Mouse (Mus musculus): Measurements from ENCODE around the gene Ndufa12.

Ndufa12 gene

DNA sequence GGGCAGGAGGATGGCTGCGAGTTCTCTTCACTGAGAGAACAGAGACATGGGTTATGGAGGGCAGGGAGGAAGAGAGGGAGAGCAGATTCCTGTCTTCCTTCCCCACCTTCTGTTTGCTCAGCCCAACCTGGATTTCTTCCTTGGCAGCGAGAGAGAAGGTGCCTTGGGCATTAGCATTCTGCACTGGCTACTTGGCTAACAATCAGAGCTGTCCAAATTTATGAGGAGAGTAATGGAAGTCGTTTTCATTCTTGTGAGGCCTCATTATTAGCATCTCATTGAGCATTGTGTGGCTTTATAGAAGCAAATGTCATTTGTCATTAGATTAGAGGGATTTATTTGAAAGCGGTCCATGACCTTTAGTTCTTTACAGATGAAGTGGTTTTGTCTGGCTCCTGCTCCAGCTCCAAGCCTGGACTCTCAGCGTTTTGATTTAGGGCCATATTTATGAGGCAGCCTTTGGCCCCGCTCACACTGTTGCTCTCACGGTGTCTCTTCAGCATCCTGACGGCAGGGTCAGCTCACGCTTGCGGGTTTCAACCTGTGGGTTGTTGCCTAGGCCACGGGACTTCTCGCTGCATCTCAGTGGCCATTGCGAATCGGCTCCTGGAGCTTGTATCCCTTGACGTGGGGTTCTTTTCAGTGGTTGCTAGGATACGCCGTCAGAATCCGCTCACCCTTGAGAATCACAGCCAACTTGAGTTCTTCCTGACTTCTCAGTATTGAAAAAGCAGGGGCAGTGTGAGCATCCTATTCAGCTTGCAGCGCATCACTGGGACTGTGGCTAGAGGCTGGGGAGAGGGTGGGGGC lies 31.9 kb downstream of the Ndufa12 start:
- no peak for DNase-seq (ENCODE audit: extremely low read depth, low read depth, low spot score)

DNA sequence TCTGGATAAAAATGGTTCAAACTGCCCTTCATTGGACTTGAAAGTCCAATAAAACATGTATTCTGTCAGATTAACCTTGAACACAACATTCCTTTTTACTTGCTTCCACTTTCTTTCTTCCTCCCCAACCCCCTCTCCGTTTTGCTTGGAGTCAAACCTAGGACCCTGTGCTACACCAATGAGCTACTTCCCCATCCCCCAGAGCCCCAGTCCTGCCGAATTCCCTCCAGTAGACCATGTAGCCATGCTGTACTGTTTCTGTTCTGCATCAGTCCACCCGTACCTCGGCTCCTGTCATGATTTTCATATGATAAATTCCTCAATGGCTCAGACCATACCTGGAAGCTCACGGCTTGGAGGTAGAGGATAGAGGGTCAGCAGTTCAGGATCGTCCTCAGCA lies 32.5 kb downstream of the Ndufa12 start:
- DNase-seq (ENCODE audit: extremely low read depth, low read depth, low spot score): no peak

DNA sequence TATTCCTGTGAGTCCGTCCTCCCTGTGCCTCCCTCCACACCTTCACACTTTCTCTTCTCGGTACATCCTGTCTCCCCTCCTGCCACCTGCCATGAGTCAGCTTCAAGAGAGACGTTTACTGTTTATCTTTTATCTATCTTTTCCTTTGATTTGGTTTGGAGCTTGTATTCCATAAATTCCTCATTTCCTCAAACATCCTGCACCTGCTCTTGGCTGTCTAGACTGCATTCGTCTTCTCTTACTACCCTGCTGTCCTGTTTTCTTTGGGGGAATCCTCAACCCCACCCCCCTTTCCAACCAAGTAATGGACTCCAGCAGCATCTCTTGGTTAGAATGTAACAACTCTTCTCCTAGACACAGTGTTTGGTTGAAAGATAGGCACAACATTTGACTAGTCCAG lies 36.7 kb downstream of the Ndufa12 start:
- DNase-seq (ENCODE audit: extremely low read depth, low read depth, low spot score): no peak

DNA sequence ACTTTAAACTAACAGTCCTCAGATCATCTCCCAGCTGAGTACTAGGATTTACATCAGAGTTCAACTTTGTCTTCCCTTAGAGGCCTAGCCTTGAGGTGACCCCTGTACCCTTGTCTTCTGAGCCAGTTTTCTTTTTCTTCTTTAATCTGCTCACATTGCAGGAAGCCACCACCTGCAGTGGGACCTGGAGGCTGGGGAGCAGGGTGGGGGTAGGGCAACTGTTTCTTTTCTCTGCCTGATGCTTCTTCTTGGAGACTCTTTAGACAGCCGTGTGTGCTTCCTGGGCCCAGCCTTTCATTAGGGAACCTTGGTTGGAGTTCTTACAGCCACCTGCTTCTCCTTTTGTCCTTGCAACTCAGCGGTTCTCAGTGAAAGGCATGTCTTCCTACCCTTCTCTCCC lies 42.8 kb downstream of the Ndufa12 start:
- DNase-seq (ENCODE audit: extremely low read depth, low read depth, low spot score): no peak

DNA sequence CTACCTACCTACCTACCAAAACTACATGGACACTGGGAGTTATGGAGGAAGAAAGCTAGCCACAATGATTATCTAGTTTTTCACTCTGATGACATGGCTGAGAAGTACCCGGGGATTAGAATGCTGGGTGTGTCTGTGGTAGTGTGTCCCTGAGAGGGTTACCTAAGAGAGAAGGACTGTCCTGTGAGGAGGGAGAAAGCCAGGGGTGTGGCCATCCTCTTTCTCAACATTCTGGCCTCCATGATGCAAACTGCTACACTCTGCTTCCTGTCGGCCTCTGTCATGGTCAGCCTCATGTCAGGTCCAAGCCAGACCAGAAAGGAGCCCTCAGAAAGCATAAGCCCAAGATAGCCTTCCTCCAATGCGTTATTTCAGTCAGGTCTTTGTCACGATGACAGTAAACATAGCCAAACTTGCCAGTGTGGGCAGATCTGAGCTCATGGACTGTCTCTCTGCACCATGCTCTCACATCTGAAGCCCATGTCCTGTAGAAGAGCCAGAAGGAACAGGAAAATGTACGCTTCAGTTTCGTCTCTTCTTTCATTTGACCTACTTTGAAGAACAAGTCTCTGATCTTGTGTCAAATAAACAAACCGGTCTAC lies 49.3 kb downstream of the Ndufa12 start:
- DNase-seq (ENCODE audit: extremely low read depth, low read depth, low spot score): no peak

DNA sequence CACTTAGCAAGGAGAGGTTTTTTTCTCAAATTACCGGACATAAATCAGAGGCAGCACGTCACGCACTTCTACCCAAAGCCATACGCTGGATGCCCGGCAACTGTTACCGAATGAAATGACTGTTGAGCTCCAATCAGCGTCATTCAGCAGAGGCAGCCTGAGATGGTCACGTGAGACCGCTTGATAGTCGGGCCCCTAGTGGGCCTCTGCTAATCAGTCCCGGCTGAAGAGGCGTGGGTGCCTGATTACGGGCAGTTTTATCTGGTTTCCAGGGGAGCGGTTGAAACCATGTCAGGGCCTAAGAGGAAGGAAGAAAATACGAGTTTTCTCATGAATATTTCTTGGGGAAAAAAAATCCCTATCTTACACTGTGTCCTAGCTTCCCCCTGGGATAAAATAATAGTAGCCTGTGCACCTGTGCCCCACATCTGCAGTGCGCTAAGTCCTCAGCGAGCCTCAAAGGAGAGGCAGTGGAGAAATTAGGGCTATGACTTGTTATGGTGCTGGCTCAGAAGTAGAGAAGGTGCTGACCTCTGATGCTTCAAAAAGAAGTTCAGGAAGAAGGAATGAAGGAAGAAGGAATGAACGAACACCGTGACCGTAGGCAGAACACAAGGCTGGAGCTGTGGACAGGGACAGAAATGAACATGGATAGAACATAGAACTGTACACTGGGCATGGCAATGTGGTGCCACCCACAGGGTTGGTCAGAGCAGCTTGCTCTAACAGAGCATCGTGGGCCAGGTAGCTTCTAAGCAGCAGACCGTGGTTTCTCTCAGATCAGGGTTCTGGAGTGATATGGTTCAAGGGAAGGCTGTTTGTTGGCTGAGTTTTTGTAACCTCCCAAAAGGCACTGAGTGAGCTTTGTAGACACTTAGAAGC lies 51.3 kb downstream of the Ndufa12 start:
- DNase-seq (ENCODE audit: extremely low read depth, low read depth, low spot score): no peak

DNA sequence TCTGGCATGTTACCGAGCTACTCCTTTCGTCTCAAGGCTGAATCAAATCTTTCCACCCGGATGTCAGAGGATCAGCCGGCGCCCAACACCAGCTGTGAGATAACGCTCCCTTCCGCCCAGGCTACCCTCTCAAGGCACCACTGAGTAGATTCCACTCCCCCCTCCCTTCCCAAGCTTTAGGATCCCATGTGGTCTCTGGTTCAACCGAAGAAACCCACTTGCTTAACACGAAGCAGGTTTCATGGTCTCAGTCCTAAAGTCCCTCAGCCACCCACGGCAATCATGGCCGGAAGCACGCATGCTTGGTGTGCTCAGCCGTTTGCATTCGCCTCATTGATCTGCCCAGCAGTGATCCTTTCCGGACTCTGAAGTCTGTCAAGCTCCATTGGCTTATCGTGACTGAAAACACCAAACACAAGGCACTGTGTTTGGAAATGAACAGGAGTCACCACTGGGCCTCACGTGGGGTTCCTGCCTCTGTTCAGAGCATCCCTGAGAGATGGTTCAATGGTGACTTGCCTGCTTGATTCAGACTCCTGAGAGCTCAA lies 54.8 kb downstream of the Ndufa12 start:
- no peak for DNase-seq (ENCODE audit: extremely low read depth, low read depth, low spot score)

DNA sequence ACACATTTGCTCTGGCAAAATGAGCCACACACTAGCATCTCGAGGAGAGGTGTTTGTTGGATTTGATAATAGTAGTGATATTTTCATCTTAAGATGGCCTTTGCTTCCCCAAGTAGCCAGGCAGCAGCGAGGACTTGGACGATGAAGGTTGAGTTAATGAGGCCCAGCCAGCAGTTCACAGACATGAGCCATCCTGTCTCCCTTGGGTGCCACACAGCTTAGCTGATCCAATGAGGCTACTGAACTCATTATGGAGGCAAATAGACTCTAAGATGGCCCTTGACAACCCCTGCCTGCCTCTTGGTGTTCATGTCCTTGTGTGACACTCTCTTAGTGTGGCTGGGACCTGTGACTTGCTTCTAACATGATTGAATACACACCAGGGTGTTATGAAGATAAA lies 56.2 kb downstream of the Ndufa12 start:
- no peak for DNase-seq (ENCODE audit: extremely low read depth, low read depth, low spot score)

DNA sequence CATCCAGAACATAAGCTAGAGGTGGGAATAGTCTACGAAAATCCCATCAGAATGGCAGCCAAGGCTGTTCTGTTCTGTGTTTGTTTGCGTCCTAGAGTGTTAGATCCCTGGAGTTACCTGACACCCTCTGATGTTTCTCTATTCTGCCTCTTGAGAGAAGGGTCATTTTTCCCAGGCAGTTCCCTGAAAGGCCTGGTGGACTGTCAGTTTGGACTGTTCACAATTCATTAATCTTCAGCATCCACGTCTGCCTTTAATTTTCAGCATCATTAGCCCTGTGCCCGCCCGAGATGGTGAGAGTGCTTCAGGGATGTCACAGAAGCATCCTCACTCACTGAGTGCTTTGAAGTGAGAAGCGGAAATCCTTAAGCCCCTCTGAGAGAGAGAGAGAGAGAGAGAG lies 57.2 kb downstream of the Ndufa12 start:
- DNase-seq (ENCODE audit: extremely low read depth, low read depth, low spot score): no peak

DNA sequence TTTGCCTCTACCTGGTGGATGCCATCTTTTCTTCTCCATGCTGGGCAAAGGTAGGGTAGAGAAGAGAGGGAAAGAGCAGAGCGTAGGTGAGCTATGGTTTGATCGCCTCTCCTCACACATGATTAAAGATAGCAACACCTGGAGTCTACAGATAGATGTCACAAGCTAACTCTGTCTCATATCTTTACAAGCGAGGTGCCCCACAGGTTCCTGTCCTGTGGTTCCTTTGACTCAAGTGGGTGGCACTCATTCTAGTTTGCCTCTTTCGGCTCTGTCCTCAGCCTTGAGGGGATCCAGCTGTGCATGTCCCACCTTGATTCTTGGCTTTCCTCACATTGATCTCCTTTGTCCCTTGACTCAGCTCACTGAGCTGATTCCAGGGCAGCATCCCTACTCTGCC lies 58.0 kb downstream of the Ndufa12 start:
- DNase-seq (ENCODE audit: extremely low read depth, low read depth, low spot score): no peak

DNA sequence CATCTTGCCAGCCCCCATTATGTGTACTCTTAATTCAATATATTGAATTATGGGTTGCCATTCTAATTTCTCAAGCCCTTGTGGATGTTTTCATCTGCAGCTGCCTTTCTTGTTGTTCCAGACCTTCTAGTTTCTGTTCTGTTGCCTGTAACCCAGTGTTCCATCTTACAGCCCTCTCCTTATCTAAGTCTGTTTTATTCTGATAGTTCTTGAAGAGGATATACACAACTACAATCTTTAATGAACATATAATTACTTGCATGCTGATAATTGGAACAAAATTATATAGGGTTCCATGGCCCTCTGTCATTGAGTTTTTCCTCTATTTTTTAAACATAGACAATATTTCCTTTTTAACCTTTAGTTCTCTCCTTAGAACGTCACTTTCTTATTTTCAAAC lies 62.0 kb downstream of the Ndufa12 start:
- no peak for DNase-seq (ENCODE audit: extremely low read depth, low read depth, low spot score)

DNA sequence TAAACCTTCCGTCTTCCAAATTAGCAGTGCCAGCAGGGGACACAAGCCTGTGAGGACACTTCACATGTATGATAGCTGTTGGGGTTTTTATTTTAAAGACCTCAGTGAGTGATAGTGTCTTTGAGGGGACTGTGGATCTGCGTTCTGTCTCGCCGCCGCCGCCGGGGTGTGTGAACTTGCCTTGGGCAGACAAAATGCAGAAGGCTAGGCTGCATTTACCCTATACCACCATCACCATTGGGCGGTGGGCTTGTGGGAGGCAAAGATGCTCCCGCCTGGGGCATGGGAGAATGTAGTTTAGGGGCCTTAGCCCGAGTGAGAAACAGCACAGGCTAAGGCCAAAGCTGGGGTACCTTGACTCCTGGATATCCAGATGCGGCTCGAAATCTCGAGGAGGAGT lies 64.1 kb downstream of the Ndufa12 start:
- DNase-seq (ENCODE audit: extremely low read depth, low read depth, low spot score): no peak

DNA sequence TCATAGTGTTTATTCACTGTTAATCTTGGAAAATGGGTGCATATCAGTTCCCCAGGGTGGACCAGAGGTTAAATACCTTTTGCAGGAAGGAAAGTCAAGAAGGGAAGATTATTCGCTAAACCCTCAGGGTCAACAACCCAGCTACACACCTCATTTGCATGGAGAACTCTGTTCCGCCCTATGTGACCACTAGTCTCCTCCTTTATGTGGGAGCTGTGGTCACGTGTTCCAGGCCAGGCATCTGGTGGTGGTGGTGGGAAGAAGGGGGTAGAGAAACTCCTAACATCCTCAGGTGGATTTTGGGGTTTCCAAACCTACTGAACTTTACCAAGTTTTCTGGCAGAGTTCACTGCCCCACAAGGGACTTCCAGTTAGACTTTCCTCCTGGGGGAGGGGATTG lies 64.7 kb downstream of the Ndufa12 start:
- DNase-seq (ENCODE audit: extremely low read depth, low read depth, low spot score): no peak

DNA sequence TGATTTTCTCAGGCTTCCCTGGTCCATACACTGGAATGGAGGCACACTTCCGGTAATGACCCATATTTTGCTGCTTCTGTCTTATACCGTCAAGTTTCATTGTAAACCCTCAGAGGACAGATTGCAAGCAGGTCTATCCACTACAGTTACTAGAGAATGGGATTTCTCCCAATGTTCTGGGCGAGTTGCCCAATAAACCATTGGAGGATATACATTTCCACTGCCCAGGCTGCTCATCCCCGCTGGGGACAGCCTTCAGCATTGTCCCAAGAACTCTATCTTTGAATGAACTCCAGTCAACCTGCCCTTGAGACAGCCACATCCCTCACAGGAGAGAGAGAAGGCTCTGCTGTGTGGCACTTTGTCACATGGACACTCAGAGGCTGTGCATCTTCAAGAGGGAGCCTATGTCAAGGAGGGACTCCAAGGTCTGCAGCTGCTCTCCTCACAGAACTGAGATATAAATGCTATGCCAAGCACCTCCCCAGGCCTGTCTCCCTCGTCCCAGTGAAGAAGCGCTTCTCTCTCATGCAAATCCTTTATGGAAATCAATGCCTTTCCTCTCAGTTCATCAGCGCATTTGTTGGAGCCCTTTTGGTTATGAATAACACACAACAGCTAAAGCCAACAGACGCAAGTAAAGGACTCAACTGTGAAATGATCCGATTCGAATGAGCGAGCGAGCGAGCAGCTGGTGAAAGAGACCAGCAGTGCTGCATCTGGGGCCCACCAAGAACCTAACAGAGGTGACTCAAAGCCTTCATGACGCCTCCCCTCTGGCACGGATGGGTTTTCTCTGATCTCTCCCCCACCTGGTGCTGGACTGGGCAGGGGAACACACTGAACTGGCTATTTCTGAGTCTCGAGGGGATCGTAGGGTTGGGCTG lies 67.4 kb downstream of the Ndufa12 start:
- no peak for DNase-seq (ENCODE audit: extremely low read depth, low read depth, low spot score)

Data from fat pad, adult 2 months (tissue).